Mouse (Mus musculus): ENCODE measurements at regions not wholly inside any gene's neighbourhood (a gene's known extent, or its start where the extent isn't known, plus 50 kb on each side); places are given as distances from the start of the nearest gene placed in this dataset.

DNA sequence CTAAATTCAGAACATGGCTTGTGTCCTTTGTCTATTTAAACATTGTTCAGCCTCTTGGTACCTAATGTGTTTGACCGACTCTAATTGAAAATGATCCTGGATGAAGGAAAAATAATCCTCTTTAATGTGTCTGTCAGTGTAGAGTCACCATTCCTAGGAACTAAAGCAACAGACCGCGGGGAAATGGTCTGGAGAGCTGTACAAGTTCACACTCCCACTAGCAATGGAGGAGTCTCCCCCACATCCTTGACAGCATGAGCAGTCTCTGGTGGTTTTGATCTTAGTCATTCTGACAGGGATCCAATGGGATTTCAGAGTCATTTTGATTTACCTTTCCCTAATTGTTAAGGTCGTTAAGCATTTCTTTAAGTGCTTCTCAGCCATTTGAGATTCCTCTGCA is 403.4 kb upstream of the Ins1 start:
- DNase-seq (ENCODE audit: low spot score): no peak

DNA sequence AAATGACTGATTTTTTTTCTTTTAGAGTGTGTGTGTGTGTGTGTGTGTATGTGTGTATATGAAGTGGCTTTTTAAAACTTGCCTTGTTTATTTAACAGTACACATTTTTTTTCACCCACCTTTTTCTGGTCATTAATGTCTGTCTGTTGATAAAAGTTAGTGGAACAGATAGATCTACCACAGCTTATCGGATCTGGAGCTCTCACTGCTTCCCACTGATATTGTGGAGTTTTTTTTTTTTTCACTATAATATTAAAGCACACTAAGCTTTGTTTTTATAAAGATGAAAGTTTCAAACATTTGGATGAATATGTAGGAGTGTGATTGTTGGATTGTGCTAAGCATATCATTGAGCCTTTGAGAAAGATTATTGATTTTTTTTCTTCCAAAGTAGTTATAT is 395.8 kb upstream of the Ins1 start:
- no peak for DNase-seq (ENCODE audit: low spot score)

DNA sequence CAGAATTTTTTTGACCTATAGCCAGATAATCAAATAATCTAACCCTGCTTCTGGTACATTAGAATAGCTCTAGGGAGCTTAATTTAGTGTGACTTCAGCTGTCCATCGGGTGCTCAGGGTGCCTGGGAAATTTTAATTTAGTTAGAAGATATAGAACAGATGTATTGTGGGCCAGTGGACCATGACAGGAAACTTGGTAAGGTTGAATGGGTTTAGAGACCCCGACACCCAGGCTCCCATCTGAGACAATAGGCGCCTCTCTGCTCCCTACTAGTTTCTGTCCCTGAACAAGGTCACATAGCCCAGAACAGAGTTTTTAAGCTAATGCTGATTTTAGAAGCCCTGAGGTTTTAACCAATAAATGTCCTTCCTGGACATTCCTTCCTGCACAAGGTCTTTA is 394.2 kb upstream of the Ins1 start:
- DNase-seq (ENCODE audit: low spot score): peak; percentile 23
